Mouse (Mus musculus) testis, adult 2 months (tissue): ENCODE measurements around the gene Sag. TPM values are rescaled to one million over a fixed set of nuclear protein-coding genes. Genes with fewer than 3 reads are reported as not detected.

ENCODE experiments used
- H3K27ac ChIP-seq: fragments of 200-500 bp; 2 replicates; pipeline ENCODE4 v1.5.1; 2012; ENCODE audit warnings: low read depth, low read length; ENCODE audit not compliant: control insufficient read depth, insufficient read depth
- H3K27me3 ChIP-seq: fragments of 200-500 bp; 2 replicates; pipeline ENCODE4 v1.6.1; 2012; ENCODE audit warnings: mild to moderate bottlenecking, low read length, moderate library complexity; ENCODE audit not compliant: control insufficient read depth, insufficient read depth
- H3K36me3 ChIP-seq: fragments of 200-500 bp; 2 replicates; pipeline ENCODE4 v1.6.1; 2012; ENCODE audit warnings: mild to moderate bottlenecking, low read length; ENCODE audit not compliant: control insufficient read depth, insufficient read depth
- H3K4me1 ChIP-seq: fragments of 200-500 bp; 2 replicates; pipeline ENCODE4 v1.6.1; 2012; ENCODE audit warnings: low read length; ENCODE audit not compliant: control insufficient read depth, insufficient read depth
- H3K4me3 ChIP-seq: fragments of 200-500 bp; 2 replicates; pipeline ENCODE4 v1.5.1; 2012; ENCODE audit warnings: low read depth, mild to moderate bottlenecking, low read length, moderate library complexity, mixed read lengths; ENCODE audit not compliant: control insufficient read depth
- CTCF ChIP-seq: fragments of 200-500 bp; IDR thresholded peaks from 2 replicates; pipeline ENCODE4 v1.5.1; 2012; ENCODE audit warnings: low read depth, mild to moderate bottlenecking, inconsistent platforms, low read length, moderate library complexity; ENCODE audit not compliant: control insufficient read depth, insufficient read depth, insufficient replicate concordance
- POLR2A ChIP-seq: fragments of 200-500 bp; IDR thresholded peaks from 2 replicates; pipeline ENCODE4 v1.6.1; 2012; ENCODE audit warnings: low read depth, mild to moderate bottlenecking, inconsistent platforms, low read length, moderate library complexity; ENCODE audit not compliant: control insufficient read depth
- polyA plus RNA-seq: library from polyadenylated mRNA; depleted of rRNA; stranded (reverse); fragments of >200 nt; gene quantifications from 2 replicates; pipeline ENCODE4 v1.2.3, GENCODE M21; 2012

Gene Sag
- polyA plus RNA-seq, 1 experiment = 11.1 TPM

DNA sequence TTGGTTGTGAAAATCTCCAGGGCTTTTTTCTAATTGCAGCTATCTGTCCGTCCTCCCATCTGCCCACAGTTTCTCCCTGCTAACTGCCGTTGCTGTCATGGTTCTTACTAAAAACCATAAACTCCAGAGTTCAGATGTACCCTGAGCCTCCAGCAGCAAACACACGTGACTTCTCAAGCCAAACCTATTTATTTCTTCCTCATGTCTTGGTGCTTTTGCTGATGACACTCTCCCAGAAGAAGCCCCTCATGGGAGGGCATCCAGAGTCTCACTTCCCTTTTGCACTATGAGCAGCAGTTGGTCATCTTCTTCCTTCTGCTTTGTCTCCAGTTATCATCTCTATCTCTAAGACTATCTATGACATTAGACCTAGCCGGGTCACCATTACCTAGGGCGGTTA is 45.8 kb downstream of the Sag start:
- TF ChIP-seq CTCF (no peak), POLR2A (no peak)
- H3K27ac ChIP-seq = no peak overlapping the region
- no peak overlapping the region for H3K4me3 ChIP-seq
- no peaks in the 10 kb centered on the region for H3K36me3 ChIP-seq
- H3K4me1 ChIP-seq = peaks cover 7% of the 10 kb centered on the region
- H3K27me3 ChIP-seq = no peaks in the 10 kb centered on the region

GRCm38 (mm10) chr1:87851344-87851743 is 47.9 kb downstream of the Sag start:
- no peak for TF ChIP-seq POLR2A
- no peak for TF ChIP-seq CTCF
- Histone ChIP-seq H3K27me3 (no peaks in the 10 kb centered on the region), H3K27ac (no peak overlapping the region), H3K4me1 (peaks cover 15% of the 10 kb centered on the region), H3K36me3 (no peaks in the 10 kb centered on the region), H3K4me3 (no peak overlapping the region)

GRCm38 (mm10) chr1:87852081-87852790 is 48.8 kb downstream of the Sag start:
- no peak for TF ChIP-seq CTCF
- no peak for TF ChIP-seq POLR2A
- peak overlapping the region; percentile 73 for H3K4me3 ChIP-seq
- no peaks in the 10 kb centered on the region for H3K27me3 ChIP-seq
- H3K36me3 ChIP-seq = no peaks in the 10 kb centered on the region
- peak overlapping the region; percentile 69 for H3K27ac ChIP-seq
- peaks cover 15% of the 10 kb centered on the region for H3K4me1 ChIP-seq

GRCm38 (mm10) chr1:87852892-87853600 is 49.6 kb downstream of the Sag start, which contains the start of gene Dgkd:
Dgkd (plus strand) TSS chr1:87853287.
- Histone ChIP-seq H3K4me1 (peaks cover 15% of the 10 kb centered on the region), H3K27ac (peak within 1 kb of the TSS; percentile 97), H3K27me3 (no peaks in the 10 kb centered on the region), H3K36me3 (no peaks in the 10 kb centered on the region), H3K4me3 (peak within 1 kb of the TSS; percentile 98)
- TF ChIP-seq POLR2A (peak; percentile 45; the same call in 1 of the 2 replicates), CTCF (no peak)

DNA sequence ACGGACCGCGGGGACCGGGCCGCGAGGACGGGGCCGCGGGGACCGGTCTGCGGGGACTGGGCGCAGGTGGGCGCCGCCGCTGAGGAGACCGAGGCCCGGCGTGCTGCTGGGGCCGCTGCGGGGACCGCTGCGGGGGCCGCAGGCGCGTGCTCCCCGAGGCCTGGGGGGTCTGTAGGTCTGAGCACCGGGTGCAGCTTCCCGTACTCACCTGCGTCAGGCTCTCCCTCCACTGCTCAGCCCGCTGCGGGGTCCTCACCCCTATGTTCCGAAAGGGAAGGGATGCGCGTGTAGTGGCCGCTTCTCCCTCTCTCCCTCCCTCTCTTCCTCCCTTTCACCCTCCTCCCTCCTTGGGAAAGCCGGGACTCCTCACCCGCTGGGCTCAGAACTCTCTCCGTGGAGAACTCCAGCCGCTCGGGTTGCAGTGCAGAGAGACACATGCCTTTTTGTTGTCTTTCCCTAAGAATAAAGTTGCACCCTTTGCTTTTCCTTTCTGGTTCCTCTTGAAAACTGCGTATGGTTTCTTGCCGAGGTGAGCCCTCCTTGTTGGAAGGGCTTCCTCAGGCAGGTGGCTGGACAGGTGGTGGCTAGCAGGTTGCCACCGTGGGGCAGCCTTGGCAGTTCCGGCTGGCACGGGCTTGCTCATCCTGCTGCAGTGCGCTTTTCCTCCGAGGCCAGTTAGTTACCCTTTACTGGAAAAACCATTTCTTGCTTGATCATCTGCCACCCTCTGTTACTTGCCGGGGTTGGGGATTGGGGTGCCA is 50.3 kb downstream of the Sag start:
- Histone ChIP-seq H3K4me1 (peaks cover 15% of the 10 kb centered on the region), H3K27me3 (no peaks in the 10 kb centered on the region), H3K27ac (peak overlapping the region; percentile 97), H3K4me3 (peak overlapping the region; percentile 98), H3K36me3 (no peaks in the 10 kb centered on the region)
- TF ChIP-seq POLR2A (peak; percentile 25; the same call in 1 of the 2 replicates), CTCF (no peak)

- Histone ChIP-seq H3K27me3 (no peaks in the 10 kb centered on the region), H3K27ac (peak overlapping the region; percentile 97), H3K4me3 (peak overlapping the region; percentile 98), H3K36me3 (no peaks in the 10 kb centered on the region), H3K4me1 (peaks cover 15% of the 10 kb centered on the region)
- TF ChIP-seq CTCF (no peak), POLR2A (no peak)
These were observed 50.9 kb downstream of the Sag start for GRCm38 (mm10) chr1:87854411-87854810.

GRCm38 (mm10) chr1:87854851-87855251 is 51.4 kb downstream of the Sag start:
- Histone ChIP-seq H3K27ac (no peak overlapping the region; the same call in 1 of the 2 replicates), H3K36me3 (no peaks in the 10 kb centered on the region), H3K4me1 (peaks cover 15% of the 10 kb centered on the region), H3K4me3 (no peak overlapping the region), H3K27me3 (no peaks in the 10 kb centered on the region)
- no peak for TF ChIP-seq POLR2A
- TF ChIP-seq CTCF = no peak
